Mouse (Mus musculus) thymus, postnatal 25 days (tissue): Measurements from ENCODE around the gene Gm7030.
"Not testable (repeated sequence)": the region's sequence is repeated elsewhere in the genome, so short reads cannot be mapped to it uniquely, and the experiment has no call there.

Source experiments
- DNase-seq: peaks from one replicate; pipeline ENCODE4 v3.0.0; 2022

Gm7030 gene

GRCm38 (mm10) chr17:36135421-36136231 lies 6.4 kb upstream of the Gm7030 start:
- DNase-seq: not testable (repeated sequence)

GRCm38 (mm10) chr17:36131516-36132265 lies 2.5 kb upstream of the Gm7030 start:
- peak; percentile 66 for DNase-seq

- not testable (repeated sequence) for DNase-seq
Observed at GRCm38 (mm10) chr17:36128525-36128924, 700 bp downstream of the Gm7030 start.

- not testable (repeated sequence) for DNase-seq
Observed at GRCm38 (mm10) chr17:36124111-36124510, 5.1 kb downstream of the Gm7030 start.

GRCm38 (mm10) chr17:36121352-36122020 lies 7.7 kb downstream of the Gm7030 start, which contains the start of gene Gm19684:
TSS of gene Gm19684 (plus strand) at chr17:36121678.
- DNase-seq: peak; percentile 78

- DNase-seq: peak; percentile 47
Observed at GRCm38 (mm10) chr17:36120839-36121238, 8.4 kb downstream of the Gm7030 start.

GRCm38 (mm10) chr17:36116545-36116944 lies 12.7 kb downstream of the Gm7030 start:
- not testable (repeated sequence) for DNase-seq

GRCm38 (mm10) chr17:36113979-36114593 lies 15.1 kb downstream of the Gm7030 start:
- DNase-seq: peak; percentile 68

GRCm38 (mm10) chr17:36111510-36111868 lies 17.7 kb downstream of the Gm7030 start:
- peak; percentile 69 for DNase-seq

- DNase-seq: peak; percentile 68
Observed at GRCm38 (mm10) chr17:36110641-36111509, 18.4 kb downstream of the Gm7030 start.

GRCm38 (mm10) chr17:36110129-36110528 lies 19.1 kb downstream of the Gm7030 start:
- DNase-seq: not testable (repeated sequence)

GRCm38 (mm10) chr17:36102091-36102490 lies 27.1 kb downstream of the Gm7030 start:
- DNase-seq: not testable (repeated sequence)

GRCm38 (mm10) chr17:36099603-36100002 lies 29.6 kb downstream of the Gm7030 start:
- not testable (repeated sequence) for DNase-seq

- no peak for DNase-seq
Observed at GRCm38 (mm10) chr17:36093936-36094335, 35.3 kb downstream of the Gm7030 start.

- not testable (repeated sequence) for DNase-seq
Observed at GRCm38 (mm10) chr17:36092520-36092919, 36.7 kb downstream of the Gm7030 start.

- DNase-seq: not testable (repeated sequence)
Observed at GRCm38 (mm10) chr17:36091933-36092332, 37.3 kb downstream of the Gm7030 start.

GRCm38 (mm10) chr17:36085976-36086375 lies 43.2 kb downstream of the Gm7030 start:
- DNase-seq: peak; percentile 82

GRCm38 (mm10) chr17:36083870-36084451 lies 45.3 kb downstream of the Gm7030 start:
- DNase-seq: peak; percentile 45

- no peak for DNase-seq
Observed at GRCm38 (mm10) chr17:36083266-36083869, 45.9 kb downstream of the Gm7030 start.

- peak; percentile 21 for DNase-seq
Observed at GRCm38 (mm10) chr17:36082519-36083232, 46.5 kb downstream of the Gm7030 start.
